Mouse (Mus musculus) thymus, adult 2 months (tissue): ENCODE measurements around the gene Fam161b. TPM values are rescaled to one million over a fixed set of nuclear protein-coding genes. Genes with fewer than 3 reads are reported as not detected.

Experiments used
- DNase-seq: peaks from one replicate; pipeline ENCODE4 v3.0.0; 2021
- H3K27ac ChIP-seq: fragments of 200-500 bp; 2 replicates; pipeline ENCODE4 v1.5.1; 2012; ENCODE audit warnings: low read length, control low read depth; ENCODE audit not compliant: control insufficient read depth, insufficient read depth
- H3K27me3 ChIP-seq: fragments of 200-500 bp; 2 replicates; pipeline ENCODE4 v1.6.1; 2012; ENCODE audit warnings: mild to moderate bottlenecking, low read length, moderate library complexity, mixed read lengths; ENCODE audit not compliant: control insufficient read depth, insufficient read depth
- H3K36me3 ChIP-seq: fragments of 200-500 bp; 2 replicates; pipeline ENCODE4 v1.6.1; 2012; ENCODE audit warnings: mild to moderate bottlenecking, low read length, moderate library complexity; ENCODE audit not compliant: control insufficient read depth, insufficient read depth
- H3K4me1 ChIP-seq: fragments of 200-500 bp; replicated peaks from 2 replicates; pipeline ENCODE4 v1.6.1; 2012; ENCODE audit warnings: low read length; ENCODE audit not compliant: control insufficient read depth, insufficient read depth
- H3K4me3 ChIP-seq: fragments of 200-500 bp; 2 replicates; pipeline ENCODE4 v1.5.1; 2012; ENCODE audit warnings: mild to moderate bottlenecking, low read length, control low read depth, moderate library complexity; ENCODE audit not compliant: control insufficient read depth, insufficient read depth
- CTCF ChIP-seq: fragments of 200-500 bp; IDR thresholded peaks from 2 replicates; pipeline ENCODE4 v1.5.1; 2012; ENCODE audit warnings: mild to moderate bottlenecking, control low read depth, low read length, moderate library complexity, borderline replicate concordance; ENCODE audit not compliant: control insufficient read depth, poor library complexity, insufficient read depth; ENCODE audit errors: extremely low read depth
- POLR2A ChIP-seq: fragments of 200-500 bp; IDR thresholded peaks from 2 replicates; pipeline ENCODE4 v1.6.1; 2012; ENCODE audit warnings: mild to moderate bottlenecking, low read length, control low read depth, moderate library complexity; ENCODE audit not compliant: control insufficient read depth, poor library complexity, insufficient read depth; ENCODE audit errors: extremely low read depth
- WGBS: fragments of 180-500 bp; shearing (Covaris S2); methylation state at CpG from one replicate; pipeline ENCODE4 v1.1.7; 2018; 5-methylcytosine and 5-hydroxymethylcytosine counted together
- polyA plus RNA-seq: library from polyadenylated mRNA; depleted of rRNA; stranded (reverse); fragments of >200 nt; gene quantifications from 2 replicates; pipeline ENCODE4 v1.2.3, GENCODE M21; 2012

Gene Fam161b
- polyA plus RNA-seq, 1 experiment = 1.2 TPM

DNA sequence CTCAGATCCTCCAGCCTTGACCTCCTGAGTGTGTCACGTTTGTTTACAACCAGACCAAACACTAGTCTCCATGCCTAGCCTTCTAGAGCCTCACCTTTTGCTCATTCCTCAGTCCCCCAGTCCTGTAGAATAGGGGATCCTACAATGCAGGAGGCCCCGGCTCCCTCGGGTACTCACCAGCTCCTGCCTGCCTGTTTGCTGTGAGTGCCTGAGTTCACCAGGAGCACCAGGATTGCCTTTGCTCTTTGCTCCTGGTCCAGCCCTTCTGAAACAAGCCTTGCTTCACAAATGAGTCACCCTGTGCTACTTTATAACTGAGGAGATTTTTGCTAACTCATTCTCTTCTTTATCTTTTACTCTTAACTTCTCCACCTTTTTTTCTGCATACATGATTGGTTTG, 39.0 kb upstream of the Fam161b start:
- Histone ChIP-seq H3K4me1 (no peaks in the 10 kb centered on the region), H3K27ac (no peak overlapping the region), H3K4me3 (no peak overlapping the region), H3K36me3 (peaks cover 17% of the 10 kb centered on the region), H3K27me3 (no peaks in the 10 kb centered on the region)
- 95% methylated on average over 3 of the region's 3 CpGs for WGBS
- TF ChIP-seq CTCF (no peak), POLR2A (no peak)
- DNase-seq = no peak

DNA sequence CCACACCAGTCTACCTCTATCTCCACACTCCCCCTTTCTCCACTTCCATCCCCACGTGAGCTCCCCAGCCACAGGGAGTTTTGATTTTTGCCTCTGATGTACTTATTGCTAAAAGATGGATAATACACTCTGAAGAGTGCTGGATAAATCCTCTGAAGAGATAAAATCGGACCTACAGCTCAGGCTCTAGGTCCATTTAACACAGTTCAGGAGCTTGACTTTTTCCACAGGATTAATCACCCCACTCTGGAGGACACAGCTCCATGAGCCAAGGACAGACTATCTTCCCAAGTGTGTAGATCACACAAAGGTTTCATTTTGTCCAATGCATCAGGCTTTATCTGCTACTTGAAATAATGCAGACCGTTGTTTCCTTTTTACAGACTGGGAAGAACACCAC, 38.4 kb upstream of the Fam161b start:
- WGBS = 97% methylated on average over 3 of the region's 3 CpGs
- DNase-seq = no peak
- Histone ChIP-seq H3K27me3 (no peaks in the 10 kb centered on the region), H3K4me3 (no peak overlapping the region), H3K4me1 (no peaks in the 10 kb centered on the region), H3K27ac (no peak overlapping the region), H3K36me3 (peaks cover 22% of the 10 kb centered on the region)
- TF ChIP-seq POLR2A = no peak
- TF ChIP-seq CTCF = no peak

DNA sequence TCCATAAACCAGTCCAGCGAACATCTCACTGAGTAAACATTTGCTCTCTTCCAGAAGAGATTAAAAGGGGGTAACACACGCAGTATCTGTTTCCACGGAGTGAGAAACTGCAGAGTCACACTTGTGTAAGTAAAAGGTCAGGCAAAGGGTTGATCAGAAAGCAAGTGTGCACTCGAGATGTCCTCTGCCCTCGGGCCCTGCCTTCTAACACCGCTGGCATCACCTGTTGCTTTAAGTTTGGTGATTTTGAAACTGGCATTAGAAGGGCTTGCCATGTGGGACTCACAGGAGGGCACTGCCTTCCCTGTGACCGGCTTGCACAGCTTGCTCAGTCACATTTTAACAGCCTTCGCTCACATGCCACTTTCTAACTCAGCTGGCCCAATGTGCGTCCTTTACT, 38.0 kb upstream of the Fam161b start:
- 96% methylated on average over 9 of the region's 9 CpGs for WGBS
- TF ChIP-seq CTCF = no peak
- TF ChIP-seq POLR2A = no peak

DNA sequence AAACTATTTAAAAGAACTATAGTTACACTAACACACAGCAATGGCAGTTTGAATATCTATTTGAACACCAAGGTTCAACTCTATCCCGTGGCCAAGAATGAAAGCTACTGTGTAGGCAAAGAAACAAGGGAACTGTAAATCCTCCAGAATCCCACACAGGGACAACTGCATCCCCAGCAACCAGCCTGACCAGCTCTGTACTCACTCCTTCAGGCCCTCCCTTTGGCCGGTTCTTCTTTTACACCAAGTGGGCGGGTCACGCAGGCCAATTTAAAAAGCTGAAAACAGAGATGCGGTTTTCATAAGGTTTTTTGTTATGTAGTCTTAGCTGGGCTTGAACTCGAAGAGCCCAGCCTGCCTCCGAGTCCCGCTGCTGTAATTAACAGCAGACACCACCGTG, 37.5 kb upstream of the Fam161b start:
- no peak for DNase-seq
- TF ChIP-seq CTCF = no peak
- TF ChIP-seq POLR2A = no peak
- Histone ChIP-seq H3K27me3 (no peaks in the 10 kb centered on the region), H3K4me3 (no peak overlapping the region), H3K36me3 (peaks cover 26% of the 10 kb centered on the region), H3K4me1 (no peaks in the 10 kb centered on the region), H3K27ac (no peak overlapping the region)
- 96% methylated on average over 9 of the region's 9 CpGs for WGBS

More for the DNA sequence above, 38.0 kb upstream of the Fam161b start:
- no peak for DNase-seq
- H3K4me1 ChIP-seq = no peaks in the 10 kb centered on the region
- no peak overlapping the region for H3K4me3 ChIP-seq
- H3K27me3 ChIP-seq = no peaks in the 10 kb centered on the region
- peaks cover 22% of the 10 kb centered on the region for H3K36me3 ChIP-seq
- H3K27ac ChIP-seq = no peak overlapping the region

DNA sequence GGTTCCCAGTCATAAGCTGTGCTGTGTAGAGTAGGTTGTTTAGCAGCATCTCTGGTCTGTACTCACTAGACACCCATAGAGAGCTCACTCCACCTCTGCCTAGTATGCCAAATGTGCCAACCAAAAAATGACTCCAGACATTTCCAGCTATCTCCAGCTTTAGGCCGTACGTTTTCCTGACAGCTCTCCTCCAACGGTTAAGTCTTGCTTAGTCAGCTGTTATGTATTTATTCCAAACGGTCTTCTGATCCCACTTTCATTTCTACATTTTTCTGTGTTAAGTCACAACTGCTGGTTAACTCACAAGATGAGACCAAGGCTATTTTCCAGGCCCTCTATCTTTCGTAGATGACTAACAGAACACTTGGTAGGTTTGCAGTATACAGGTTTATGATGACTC, 37.0 kb upstream of the Fam161b start:
- no peak overlapping the region for H3K27ac ChIP-seq
- H3K27me3 ChIP-seq = no peaks in the 10 kb centered on the region
- no peak overlapping the region for H3K4me3 ChIP-seq
- no peaks in the 10 kb centered on the region for H3K4me1 ChIP-seq
- no peak for DNase-seq
- 94% methylated on average over 5 of the region's 5 CpGs for WGBS
- peaks cover 31% of the 10 kb centered on the region for H3K36me3 ChIP-seq
- TF ChIP-seq POLR2A (no peak), CTCF (no peak)

DNA sequence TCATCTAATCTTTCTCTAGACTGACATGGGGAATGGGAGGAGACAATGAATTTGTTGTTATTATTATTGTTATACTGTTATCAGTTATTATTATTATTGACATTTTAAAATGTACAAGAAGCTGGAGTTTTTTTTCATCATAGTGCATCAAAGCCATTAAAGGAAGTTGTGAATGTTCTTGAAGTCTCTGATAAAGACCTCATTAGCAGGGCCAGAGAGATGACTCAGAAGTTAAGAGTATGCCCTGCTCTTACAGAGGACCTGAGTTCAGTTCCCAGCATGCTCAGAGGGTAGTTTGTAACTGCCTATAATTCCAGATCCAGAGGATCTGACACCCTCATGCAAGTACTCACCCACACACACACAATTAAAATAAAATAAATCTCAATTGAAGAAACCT, 36.1 kb upstream of the Fam161b start:
- no peak for DNase-seq
- TF ChIP-seq POLR2A (no peak), CTCF (no peak)
- no peak overlapping the region for H3K4me3 ChIP-seq

DNA sequence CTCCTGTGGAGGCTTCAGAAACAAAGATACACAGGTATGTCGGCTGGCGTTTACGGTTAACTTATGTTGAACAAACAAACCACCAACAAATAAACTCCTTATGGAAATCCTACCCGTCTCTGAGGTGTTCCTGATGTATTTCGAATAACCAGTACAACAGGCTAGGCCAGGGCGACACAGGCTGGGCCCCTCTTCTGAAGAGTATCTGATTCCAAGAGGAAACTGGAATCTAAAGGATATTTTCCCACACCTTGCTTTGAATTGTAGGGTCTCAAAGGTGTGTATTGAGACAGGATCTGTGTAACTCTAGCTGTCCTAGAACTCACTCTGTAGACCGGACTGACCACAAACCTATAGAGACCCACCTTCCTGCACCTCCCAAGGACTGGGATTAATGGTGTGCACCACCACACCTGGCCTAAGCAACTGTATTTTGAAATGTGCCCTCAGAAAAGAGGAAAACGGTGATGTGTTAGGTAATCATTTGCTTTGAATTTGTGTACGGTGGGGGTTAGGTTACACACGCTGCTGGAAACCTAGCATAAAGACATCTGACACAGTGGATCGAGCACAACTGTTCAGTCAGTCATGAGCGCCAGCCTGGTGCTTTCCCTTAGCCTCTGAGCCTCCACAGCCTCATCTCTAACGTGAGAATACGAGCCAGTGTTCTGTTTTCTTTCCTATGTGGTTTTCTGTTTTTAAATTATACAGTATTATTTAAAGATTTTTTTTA, 35.5 kb upstream of the Fam161b start:
- no peaks in the 10 kb centered on the region for H3K4me1 ChIP-seq

More for the DNA sequence above, 36.1 kb upstream of the Fam161b start:
- H3K36me3 ChIP-seq = peaks cover 31% of the 10 kb centered on the region
- H3K4me1 ChIP-seq = no peaks in the 10 kb centered on the region
- H3K27ac ChIP-seq = no peak overlapping the region
- no peaks in the 10 kb centered on the region for H3K27me3 ChIP-seq

More for the DNA sequence above, 35.5 kb upstream of the Fam161b start:
- no peak for TF ChIP-seq POLR2A
- no peak for TF ChIP-seq CTCF
- Histone ChIP-seq H3K4me3 (no peak overlapping the region), H3K27me3 (no peaks in the 10 kb centered on the region), H3K36me3 (peaks cover 35% of the 10 kb centered on the region), H3K27ac (no peak overlapping the region)
- DNase-seq = no peak
- WGBS = 93% methylated on average over 14 of the region's 14 CpGs
